8 mouse cellular contexts compared by ENCODE assay signal in the genomic region with DNA sequence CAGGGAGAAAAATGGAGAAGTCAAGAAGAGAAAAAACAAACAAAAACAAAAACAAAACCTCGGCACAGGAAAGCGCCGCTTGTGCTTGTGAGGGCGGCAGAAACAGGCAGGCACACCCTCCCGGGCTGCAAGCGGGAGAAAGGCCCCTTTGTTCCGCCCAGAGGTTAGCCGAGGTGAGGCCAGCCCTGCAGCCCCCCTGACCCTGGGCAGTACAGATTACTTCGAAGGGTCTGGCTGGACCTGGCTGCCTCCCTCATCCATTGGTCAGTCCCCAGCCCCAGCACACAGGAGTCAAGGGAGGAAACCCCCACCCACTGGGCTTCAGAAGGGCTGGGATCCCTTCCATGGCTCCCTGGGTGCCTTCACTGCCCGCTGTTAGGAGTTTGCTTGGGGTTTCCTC. TPM values are rescaled to one million over a fixed set of nuclear protein-coding genes. Genes with fewer than 3 reads are reported as not detected.
DNase-seq lines count a peak whose midpoint lies in the region; ATAC-seq and TF ChIP-seq lines count a peak whose summit lies in the region.
"Had no signal": no experiment of that assay in that cellular context is flagged by ENCODE, and none has a peak within 500 bp of the region (broad histone marks: within the 10 kb centered on the region; RNA-seq: fewer than 3 reads in every experiment).

No protein-coding gene starts in this region.

- no peak overlapping the region for H3K4me2 ChIP-seq in lung, embryonic 16.5 days (ENCODE audit: low read depth, low read length)
- H3K4me2 ChIP-seq in intestine, postnatal 0 days (replicated peaks; ENCODE audit: low read depth): 0 out of 2 replicates have a peak overlapping the region, but pooled peaks have one; percentile 44
- peak overlapping the region; percentile 24; the same call in 1 of the 2 replicates for H3K4me2 ChIP-seq in neural tube, embryonic 14.5 days (ENCODE audit: low read depth, low read length)

- no peak overlapping the region for H3K4me3 ChIP-seq in lung, embryonic 16.5 days (ENCODE audit: low read length)
- H3K4me3 ChIP-seq in forebrain, embryonic 10.5 days: peak overlapping the region; percentile 38; the same call in 1 of the 2 replicates
- H3K4me3 ChIP-seq in intestine, postnatal 0 days (ENCODE audit: low read depth, low read length): no peak overlapping the region
- no peak overlapping the region for H3K4me3 ChIP-seq in neural tube, embryonic 14.5 days (ENCODE audit: low read depth, low read length)

- WGBS in lung, embryonic 16.5 days: 31% methylated on average over 10 of the region's 10 CpGs
- under 1% methylated on average over 10 of the region's 10 CpGs for WGBS in forebrain, embryonic 10.5 days
- WGBS in intestine, postnatal 0 days: 47% methylated on average over 10 of the region's 10 CpGs
- whole genome bisulfite sequencing in neural tube, embryonic 14.5 days: 11% methylated on average over 10 of the region's 10 CpGs

- H3K36me3 ChIP-seq in lung, embryonic 16.5 days (ENCODE audit: control insufficient read depth, insufficient read depth, low read length): no peaks in the 10 kb centered on the region
- H3K36me3 ChIP-seq in forebrain, embryonic 10.5 days (replicated peaks): no peaks in the 10 kb centered on the region
- no peaks in the 10 kb centered on the region for H3K36me3 ChIP-seq in intestine, postnatal 0 days (ENCODE audit: control insufficient read depth, insufficient read depth)
- no peaks in the 10 kb centered on the region for H3K36me3 ChIP-seq in neural tube, embryonic 14.5 days (ENCODE audit: control insufficient read depth, insufficient read depth, low read length)

- no peaks in the 10 kb centered on the region for H3K27me3 ChIP-seq in lung, embryonic 16.5 days (ENCODE audit: control insufficient read depth, insufficient read depth, low read depth, low read length)
- peaks cover 100% of the 10 kb centered on the region for H3K27me3 ChIP-seq in forebrain, embryonic 10.5 days (ENCODE audit: poor library complexity, severe bottlenecking)
- peaks cover 17% of the 10 kb centered on the region for H3K27me3 ChIP-seq in intestine, postnatal 0 days (replicated peaks; ENCODE audit: control insufficient read depth, insufficient read depth, low read length)
- peaks cover 26% of the 10 kb centered on the region for H3K27me3 ChIP-seq in neural tube, embryonic 14.5 days (ENCODE audit: control insufficient read depth, insufficient read depth, low read length)
- H3K27me3 ChIP-seq: Patski had no signal

- H3K27ac ChIP-seq in lung, embryonic 16.5 days (ENCODE audit: low read length): peak overlapping the region; percentile 70
- peak overlapping the region; percentile 79 for H3K27ac ChIP-seq in forebrain, embryonic 10.5 days
- no peak overlapping the region for H3K27ac ChIP-seq in intestine, postnatal 0 days (ENCODE audit: low read depth, low read length)
- H3K27ac ChIP-seq in neural tube, embryonic 14.5 days (ENCODE audit: low read depth, low read length): no peak overlapping the region

- H3K4me1 ChIP-seq in lung, embryonic 16.5 days (replicated peaks; ENCODE audit: control insufficient read depth, insufficient read depth, low read length): peaks cover 68% of the 10 kb centered on the region
- peaks cover 84% of the 10 kb centered on the region for H3K4me1 ChIP-seq in forebrain, embryonic 10.5 days
- H3K4me1 ChIP-seq in intestine, postnatal 0 days (replicated peaks; ENCODE audit: control insufficient read depth, insufficient read depth, low read length): peaks cover under 1% of the 10 kb centered on the region; the same call in 1 of the 2 replicates
- peaks cover 45% of the 10 kb centered on the region for H3K4me1 ChIP-seq in neural tube, embryonic 14.5 days (ENCODE audit: control insufficient read depth, insufficient read depth, low read length)

- ATAC-seq in lung, embryonic 16.5 days (ENCODE audit: low read depth): no peak
- no peak for ATAC-seq in intestine, postnatal 0 days
- ATAC-seq in neural tube, embryonic 14.5 days (ENCODE audit: low read depth): no peak
- ATAC-seq in activated CD4-positive, CD25-positive, alpha-beta regulatory T cell, adult 4 months: no peak

- no peak for DNase-seq in lung, postnatal 25 days (ENCODE audit: low spot score)
- no peak for DNase-seq in forebrain, embryonic 10.5 days (ENCODE audit: extremely low spot score, low spot score)
- no peak for DNase-seq in spleen, postnatal 36 days (ENCODE audit: low spot score in 2 of 2)

- TF ChIP-seq CTCF in intestine, postnatal 0 days (IDR thresholded peaks at IDR 0.05; ENCODE audit: low read depth): no peak

- no peaks in the 10 kb centered on the region for H3K9me3 ChIP-seq in lung, embryonic 16.5 days (ENCODE audit: control insufficient read depth, low read length)
- H3K9me3 ChIP-seq in forebrain, embryonic 10.5 days: no peaks in the 10 kb centered on the region
- no peaks in the 10 kb centered on the region for H3K9me3 ChIP-seq in intestine, postnatal 0 days (ENCODE audit: control insufficient read depth)
- H3K9me3 ChIP-seq in neural tube, embryonic 14.5 days (ENCODE audit: control insufficient read depth, low read length): no peaks in the 10 kb centered on the region

- H3K9ac ChIP-seq in lung, embryonic 16.5 days (ENCODE audit: low read length): peak overlapping the region; percentile 55
- no peak overlapping the region for H3K9ac ChIP-seq in intestine, postnatal 0 days (ENCODE audit: low read depth, low read length)
- H3K9ac ChIP-seq in neural tube, embryonic 14.5 days (replicated peaks; ENCODE audit: low read depth, low read length): no peak overlapping the region

RNA-seq across cellular contexts. Expression of a gene that starts 15.5 kb away (rescaled TPM):
- 3.1 and 3.7 TPM in 2 replicates for polyA plus RNA-seq in lung, embryonic 16.5 days (2015; fragmentation: Nextera tagmentation; extraction: Ambion mirVana)
- 1.3 and 2.1 TPM in 2 replicates for polyA plus RNA-seq in forebrain, embryonic 10.5 days (2016; fragmentation: Nextera tagmentation; extraction: Ambion mirVana)
- 1.0 and 1.5 TPM in 2 replicates for polyA plus RNA-seq in intestine, postnatal 0 days (2015; fragmentation: Nextera tagmentation; extraction: Ambion mirVana)
- 0.76 and 1.8 TPM in 2 replicates for polyA plus RNA-seq in neural tube, embryonic 14.5 days (2014; fragmentation: Nextera tagmentation; extraction: Ambion mirVana)
- polyA plus RNA-seq in activated CD4-positive, CD25-positive, alpha-beta regulatory T cell, adult 4 months (2017; shearing (Covaris generic)): 10 to 100 TPM; 20.2 to 37.5 TPM

RNA-seq across cellular contexts. Expression of a gene that starts 37.0 kb away (rescaled TPM):
- 11.4 and 12.5 TPM in 2 replicates for polyA plus RNA-seq in lung, embryonic 16.5 days (2015; fragmentation: Nextera tagmentation; extraction: Ambion mirVana)
- polyA plus RNA-seq in forebrain, embryonic 10.5 days (2016; fragmentation: Nextera tagmentation; extraction: Ambion mirVana): 4.9 and 5.8 TPM in 2 replicates
- polyA plus RNA-seq in intestine, postnatal 0 days (2015; fragmentation: Nextera tagmentation; extraction: Ambion mirVana): 3.5 and 3.9 TPM in 2 replicates
- 1.3 and 3.6 TPM in 2 replicates for polyA plus RNA-seq in neural tube, embryonic 14.5 days (2014; fragmentation: Nextera tagmentation; extraction: Ambion mirVana)
- 1 to 10 TPM in 1 of 2 experiments, under 1 TPM in 1; 0.85 to 1.2 TPM for polyA plus RNA-seq in activated CD4-positive, CD25-positive, alpha-beta regulatory T cell, adult 4 months (2017; shearing (Covaris generic))

RNA-seq across cellular contexts. Expression of a gene that starts 50.6 kb away (rescaled TPM):
- 16.9 and 19.5 TPM in 2 replicates for polyA plus RNA-seq in lung, embryonic 16.5 days (2015; fragmentation: Nextera tagmentation; extraction: Ambion mirVana)
- 31.3 and 31.5 TPM in 2 replicates for polyA plus RNA-seq in forebrain, embryonic 10.5 days (2016; fragmentation: Nextera tagmentation; extraction: Ambion mirVana)
- 9.3 and 9.8 TPM in 2 replicates for polyA plus RNA-seq in intestine, postnatal 0 days (2015; fragmentation: Nextera tagmentation; extraction: Ambion mirVana)
- polyA plus RNA-seq in neural tube, embryonic 14.5 days (2014; fragmentation: Nextera tagmentation; extraction: Ambion mirVana): 15.3 and 16.6 TPM in 2 replicates
- 10 to 100 TPM in 1 of 2 experiments, 1 to 10 TPM in 1; 9.4 to 12.5 TPM for polyA plus RNA-seq in activated CD4-positive, CD25-positive, alpha-beta regulatory T cell, adult 4 months (2017; shearing (Covaris generic))

RNA-seq across cellular contexts. Expression of a gene that starts 52.2 kb away (rescaled TPM):
- 54.7 and 58.8 TPM in 2 replicates for polyA plus RNA-seq in lung, embryonic 16.5 days (2015; fragmentation: Nextera tagmentation; extraction: Ambion mirVana)
- polyA plus RNA-seq in forebrain, embryonic 10.5 days (2016; fragmentation: Nextera tagmentation; extraction: Ambion mirVana): 68.8 and 69.3 TPM in 2 replicates
- 22.3 and 23.7 TPM in 2 replicates for polyA plus RNA-seq in intestine, postnatal 0 days (2015; fragmentation: Nextera tagmentation; extraction: Ambion mirVana)
- polyA plus RNA-seq in neural tube, embryonic 14.5 days (2014; fragmentation: Nextera tagmentation; extraction: Ambion mirVana): 59.8 and 70.2 TPM in 2 replicates
- 10 to 100 TPM; 32.6 to 49.8 TPM for polyA plus RNA-seq in activated CD4-positive, CD25-positive, alpha-beta regulatory T cell, adult 4 months (2017; shearing (Covaris generic))

Comparison
In these comparisons a context has a peak if more than half of its experiments do, and no peak if none do; other contexts are left out.
1. H3K27ac ChIP-seq: peak in lung, embryonic 16.5 days (single experiment) and forebrain, embryonic 10.5 days (single experiment); none in intestine, postnatal 0 days (single experiment) and neural tube, embryonic 14.5 days (single experiment).